Mouse (Mus musculus) hindbrain, embryonic 10.5 days (tissue): ENCODE results near the gene Gstm1. TPM values are rescaled to one million over a fixed set of nuclear protein-coding genes. Genes with fewer than 3 reads are reported as not detected.

Source experiments
- DNase-seq: peaks from one replicate; pipeline ENCODE4 v3.0.0-alpha.2; 2017; ENCODE audit warnings: low spot score
- H3K27ac ChIP-seq: fragments of 300-500 bp; sonication (generic); 2 replicates; pipeline ENCODE4 v1.5.1; 2016; ENCODE audit warnings: mild to moderate bottlenecking, moderate library complexity
- H3K27me3 ChIP-seq: fragments of 300-500 bp; sonication (generic); 2 replicates; pipeline ENCODE4 v1.6.1; 2016; ENCODE audit warnings: mild to moderate bottlenecking; ENCODE audit not compliant: poor library complexity, insufficient read depth, severe bottlenecking
- H3K36me3 ChIP-seq: fragments of 300-500 bp; sonication (generic); 2 replicates; pipeline ENCODE4 v1.6.1; 2016; ENCODE audit warnings: mild to moderate bottlenecking, moderate library complexity
- H3K4me1 ChIP-seq: fragments of 300-500 bp; sonication (generic); replicated peaks from 2 replicates; pipeline ENCODE4 v1.6.1; 2016; ENCODE audit warnings: mild to moderate bottlenecking
- H3K4me3 ChIP-seq: fragments of 300-500 bp; sonication (generic); 2 replicates; pipeline ENCODE4 v1.5.1; 2016; ENCODE audit warnings: mild to moderate bottlenecking, moderate library complexity
- H3K9me3 ChIP-seq: fragments of 300-500 bp; sonication (generic); 2 replicates; pipeline ENCODE4 v1.6.1; 2016; ENCODE audit warnings: mild to moderate bottlenecking, moderate library complexity
- WGBS: fragments of 180-500 bp; shearing (Covaris S2); methylation state at CpG from one replicate; pipeline ENCODE4 v1.1.7; 2016; 5-methylcytosine and 5-hydroxymethylcytosine counted together
- polyA plus RNA-seq: library from polyadenylated mRNA; unstranded; fragments of >200 nt; fragmentation: Nextera tagmentation; extraction: Ambion mirVana; gene quantifications from 2 replicates; pipeline ENCODE4 v1.2.1, GENCODE M21; 2016

The Gstm1 gene
- 38.6 and 44.4 TPM in 2 replicates for polyA plus RNA-seq

- Histone ChIP-seq H3K27me3 (no peaks in the 10 kb centered on the region; the same call in 1 of the 2 replicates), H3K9me3 (no peaks in the 10 kb centered on the region), H3K36me3 (no peaks in the 10 kb centered on the region), H3K4me1 (peaks cover 29% of the 10 kb centered on the region), H3K4me3 (peak within 1 kb of the TSS; percentile 55), H3K27ac (peak within 1 kb of the TSS; percentile 72)
- DNase-seq = peak; percentile 95
- under 1% methylated on average over 31 of the region's 31 CpGs for WGBS
Measured at GRCm38 (mm10) chr3:108017473-108018189, at the start of gene Gstm1. Gene Gstm1 (minus strand): TSS chr3:108017973.

DNA sequence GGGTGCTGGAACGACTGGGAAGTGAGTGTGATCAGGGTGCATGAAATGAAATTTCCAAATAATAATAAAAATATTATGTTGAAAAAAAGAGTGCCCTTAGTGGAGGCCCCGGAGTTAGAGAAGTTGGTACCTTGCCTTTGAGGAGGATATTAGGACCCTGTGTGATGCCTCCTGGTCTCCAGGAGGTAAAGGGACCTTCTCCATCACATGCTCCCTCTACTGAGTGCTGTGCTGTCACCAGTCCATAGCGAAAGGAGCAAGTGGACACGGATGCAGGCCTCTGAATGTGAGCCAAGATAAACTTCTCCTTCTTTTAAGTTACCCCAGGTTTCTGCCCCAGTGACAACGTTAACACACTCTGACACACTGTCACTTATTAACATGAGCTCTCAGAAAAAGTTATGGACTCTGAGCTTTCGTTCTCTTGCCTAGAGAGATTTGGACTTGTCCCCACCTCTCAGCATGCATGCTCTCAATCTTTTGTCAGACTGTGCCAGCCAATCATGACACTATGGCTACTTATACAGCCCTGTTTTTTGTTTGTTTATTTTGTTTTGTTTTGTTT, 49.7 kb upstream of the Gstm1 start:
- 74% methylated on average over 6 of the region's 6 CpGs for WGBS
- no peak overlapping the region for H3K4me3 ChIP-seq
- no peaks in the 10 kb centered on the region for H3K27me3 ChIP-seq
- H3K27ac ChIP-seq = no peak overlapping the region
- DNase-seq = no peak
- H3K4me1 ChIP-seq = no peaks in the 10 kb centered on the region
- H3K9me3 ChIP-seq = no peaks in the 10 kb centered on the region
- H3K36me3 ChIP-seq = peaks cover 4% of the 10 kb centered on the region; the same call in 1 of the 2 replicates

DNA sequence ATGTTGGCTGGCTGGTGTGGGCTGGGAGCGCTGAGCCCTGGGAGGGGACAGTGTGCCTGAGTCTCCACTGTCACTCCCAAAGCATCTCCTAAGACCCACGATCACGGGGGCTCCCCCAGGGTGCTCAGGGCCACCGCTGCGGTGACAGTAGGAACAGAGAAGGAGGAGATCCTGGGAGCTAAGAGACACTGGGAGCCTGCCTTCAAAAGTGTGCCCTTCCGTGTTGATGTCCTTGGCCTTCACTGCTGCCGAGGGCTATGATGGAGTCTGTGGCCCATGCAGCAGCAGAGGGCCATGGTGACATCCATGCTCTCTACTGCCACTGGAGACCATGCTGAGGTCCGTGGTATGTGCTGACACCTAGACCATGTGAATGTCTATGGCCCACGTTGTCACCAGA, 47.8 kb upstream of the Gstm1 start:
- H3K4me1 ChIP-seq = peaks cover 2% of the 10 kb centered on the region; the same call in 1 of the 2 replicates
- H3K27me3 ChIP-seq = no peaks in the 10 kb centered on the region
- 83% methylated on average over 9 of the region's 9 CpGs for WGBS
- no peak for DNase-seq
- no peaks in the 10 kb centered on the region for H3K9me3 ChIP-seq
- no peak overlapping the region for H3K4me3 ChIP-seq
- H3K27ac ChIP-seq = no peak overlapping the region
- H3K36me3 ChIP-seq = no peaks in the 10 kb centered on the region

DNA sequence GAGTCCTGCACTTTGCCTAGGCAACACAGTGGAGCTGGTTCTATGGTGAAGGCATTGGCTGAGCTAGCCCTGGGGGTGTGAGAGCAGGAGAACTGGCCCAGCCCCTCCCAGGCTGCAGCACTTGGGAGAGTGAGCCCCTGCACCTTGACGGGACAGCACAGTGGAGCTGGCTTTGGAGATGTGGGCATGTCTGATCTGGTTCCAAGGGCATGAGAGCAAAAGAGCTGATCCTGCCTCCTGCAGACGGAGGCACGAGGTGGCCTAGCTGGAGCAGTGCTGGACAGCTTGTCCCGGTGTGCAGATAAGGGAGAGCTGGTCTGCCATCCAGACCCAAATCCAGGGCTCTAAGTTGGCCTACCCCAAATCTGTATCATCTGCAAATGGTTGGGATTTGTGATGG, 46.9 kb upstream of the Gstm1 start:
- 78% methylated on average over 4 of the region's 4 CpGs for WGBS
- DNase-seq = no peak
- Histone ChIP-seq H3K27ac (peak overlapping the region; percentile 16; the same call in 1 of the 2 replicates), H3K27me3 (no peaks in the 10 kb centered on the region), H3K9me3 (no peaks in the 10 kb centered on the region), H3K36me3 (no peaks in the 10 kb centered on the region), H3K4me3 (no peak overlapping the region), H3K4me1 (peaks cover 2% of the 10 kb centered on the region; the same call in 1 of the 2 replicates)

DNA sequence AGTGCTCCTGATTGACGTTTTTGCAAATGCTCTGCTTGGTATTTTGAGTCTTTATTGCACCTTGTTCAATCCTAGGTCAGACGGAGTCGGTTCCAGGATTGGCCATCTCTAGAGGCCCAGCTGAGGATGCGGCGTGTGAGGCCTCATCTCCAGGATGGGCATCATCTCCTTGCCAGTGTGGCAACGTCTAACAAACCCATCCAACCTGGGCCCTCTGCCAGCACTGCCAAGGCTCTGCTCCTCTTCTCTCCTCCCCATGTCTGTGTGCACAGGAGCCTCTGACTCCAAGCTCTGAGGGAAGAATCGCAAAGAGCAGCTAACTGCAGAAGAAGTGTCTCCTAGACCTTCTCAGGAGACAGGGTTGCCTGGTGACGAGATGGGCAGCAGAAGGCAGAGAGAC, 44.9 kb upstream of the Gstm1 start:
- Histone ChIP-seq H3K9me3 (no peaks in the 10 kb centered on the region), H3K4me1 (peaks cover 2% of the 10 kb centered on the region; the same call in 1 of the 2 replicates), H3K36me3 (no peaks in the 10 kb centered on the region), H3K27me3 (no peaks in the 10 kb centered on the region), H3K27ac (no peak overlapping the region), H3K4me3 (no peak overlapping the region)
- 85% methylated on average over 8 of the region's 8 CpGs for WGBS
- DNase-seq = no peak

- H3K4me3 ChIP-seq = 0 out of 2 replicates have a peak overlapping the region, but pooled peaks have one; percentile 20
- DNase-seq = peak; percentile 38
- no peaks in the 10 kb centered on the region for H3K9me3 ChIP-seq
- no peaks in the 10 kb centered on the region for H3K27me3 ChIP-seq
- 29% methylated on average over 7 of the region's 7 CpGs for WGBS
- H3K36me3 ChIP-seq = no peaks in the 10 kb centered on the region
- H3K4me1 ChIP-seq = peaks cover 2% of the 10 kb centered on the region; the same call in 1 of the 2 replicates
- no peak overlapping the region for H3K27ac ChIP-seq
Measured at GRCm38 (mm10) chr3:108061420-108061819, 43.6 kb upstream of the Gstm1 start.

- DNase-seq = no peak
- Histone ChIP-seq H3K9me3 (no peaks in the 10 kb centered on the region), H3K27me3 (no peaks in the 10 kb centered on the region), H3K27ac (no peak overlapping the region), H3K4me3 (no peak overlapping the region), H3K36me3 (no peaks in the 10 kb centered on the region), H3K4me1 (no peaks in the 10 kb centered on the region)
- 89% methylated on average over 5 of the region's 5 CpGs for WGBS
Measured at GRCm38 (mm10) chr3:108050493-108050892, 32.7 kb upstream of the Gstm1 start.

GRCm38 (mm10) chr3:108048306-108048705, 30.5 kb upstream of the Gstm1 start:
- H3K27ac ChIP-seq = no peak overlapping the region
- WGBS = 87% methylated on average over 3 of the region's 3 CpGs
- H3K9me3 ChIP-seq = no peaks in the 10 kb centered on the region
- no peaks in the 10 kb centered on the region for H3K36me3 ChIP-seq
- peaks cover 17% of the 10 kb centered on the region for H3K4me1 ChIP-seq
- no peak overlapping the region for H3K4me3 ChIP-seq
- DNase-seq = no peak
- H3K27me3 ChIP-seq = 0 out of 2 replicates have a peak, but pooled peaks cover 3% of the 10 kb centered on the region

DNA sequence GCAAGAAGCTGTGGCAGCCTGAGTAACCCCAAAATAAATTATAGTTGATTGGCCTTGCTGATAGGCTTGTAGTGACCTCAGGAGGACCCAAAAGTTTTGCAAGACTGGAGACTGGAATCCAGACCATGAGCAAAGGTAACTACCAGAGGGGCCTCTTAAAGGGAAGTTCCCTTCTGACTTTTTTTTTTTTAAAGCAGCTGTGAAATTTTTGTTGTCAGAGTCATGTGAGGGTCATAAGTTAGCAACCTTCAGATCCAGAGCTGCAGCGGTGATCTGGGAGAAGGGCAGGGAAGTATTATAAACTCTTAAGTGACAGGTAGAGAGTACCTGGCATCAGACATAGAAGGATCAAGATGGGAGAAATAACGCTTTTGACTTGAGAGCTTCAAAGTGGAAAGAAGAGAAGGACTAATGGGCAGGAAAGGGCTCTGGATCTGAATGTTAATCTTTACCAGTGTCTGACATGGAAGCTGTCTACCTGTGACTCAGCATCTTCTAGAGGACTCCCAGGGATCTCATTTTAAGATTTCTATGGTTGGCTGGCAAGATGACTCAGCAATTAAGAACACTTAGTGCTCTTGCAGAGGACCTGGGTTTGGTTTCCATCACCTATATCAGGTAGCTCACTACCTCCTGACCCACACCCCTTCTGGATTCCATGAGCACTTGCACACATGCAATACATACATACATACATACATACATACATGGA, 29.3 kb upstream of the Gstm1 start:
- H3K4me3 ChIP-seq = no peak overlapping the region
- 88% methylated on average over 2 of the region's 2 CpGs for WGBS
- H3K4me1 ChIP-seq = peaks cover 17% of the 10 kb centered on the region
- DNase-seq = no peak
- 0 out of 2 replicates have a peak, but pooled peaks cover 5% of the 10 kb centered on the region for H3K27me3 ChIP-seq
- H3K27ac ChIP-seq = no peak overlapping the region
- no peaks in the 10 kb centered on the region for H3K36me3 ChIP-seq
- no peaks in the 10 kb centered on the region for H3K9me3 ChIP-seq

DNA sequence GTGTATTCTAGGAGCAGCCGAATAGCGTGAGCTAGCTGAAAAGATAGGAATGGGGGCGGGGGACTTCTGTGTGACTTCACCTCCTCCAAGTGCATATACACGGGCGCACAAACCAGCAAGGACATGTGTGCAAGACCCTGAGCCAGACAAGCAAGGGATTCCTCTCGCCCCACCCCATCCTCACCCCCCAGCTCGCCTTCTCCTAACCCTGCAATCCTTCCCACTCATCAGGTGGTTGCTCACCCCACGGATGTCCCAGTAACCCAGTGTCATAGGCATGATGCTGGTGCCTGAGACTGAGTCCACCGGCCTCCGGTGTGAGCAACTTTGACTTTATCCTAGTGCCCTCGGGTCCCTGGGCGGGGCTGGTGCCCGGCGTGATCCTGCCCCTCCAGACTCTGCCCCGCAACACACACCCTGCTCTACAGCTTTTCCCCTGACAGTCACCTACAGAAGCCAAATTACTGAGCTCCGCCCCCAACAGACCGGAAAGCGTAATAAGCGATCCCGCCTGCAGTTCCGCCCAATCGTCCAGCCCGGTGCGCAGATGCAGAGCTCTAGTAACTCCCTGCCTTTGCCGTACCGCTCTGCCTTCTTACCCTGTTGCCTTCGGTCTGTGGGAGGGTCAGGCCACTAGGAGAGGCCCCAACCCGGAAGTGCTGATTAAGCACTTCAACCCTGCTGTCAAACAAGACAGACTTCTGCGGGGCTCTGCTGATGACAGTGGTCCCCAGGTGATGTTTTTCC, 26.8 kb upstream of the Gstm1 start, which contains the start of gene Gstm4:
TSS of gene Gstm4 (minus strand) at position 501 of the 747 bp plus-strand sequence.
- peak within 1 kb of the TSS; percentile 67 for H3K4me3 ChIP-seq
- H3K27me3 ChIP-seq = 0 out of 2 replicates have a peak, but pooled peaks cover 5% of the 10 kb centered on the region
- H3K4me1 ChIP-seq = peaks cover 17% of the 10 kb centered on the region
- H3K27ac ChIP-seq = peak within 1 kb of the TSS; percentile 85
- DNase-seq = peak; percentile 81
- WGBS = 9% methylated on average over 29 of the region's 29 CpGs
- no peaks in the 10 kb centered on the region for H3K9me3 ChIP-seq
- no peaks in the 10 kb centered on the region for H3K36me3 ChIP-seq

- Histone ChIP-seq H3K4me3 (no peak overlapping the region), H3K27me3 (no peaks in the 10 kb centered on the region), H3K9me3 (no peaks in the 10 kb centered on the region), H3K36me3 (no peaks in the 10 kb centered on the region), H3K4me1 (peaks cover 11% of the 10 kb centered on the region), H3K27ac (no peak overlapping the region)
- WGBS = 65% methylated on average over 5 of the region's 5 CpGs
- DNase-seq = no peak
Measured at GRCm38 (mm10) chr3:108033156-108033555, 15.4 kb upstream of the Gstm1 start.

GRCm38 (mm10) chr3:108032113-108032512, 14.3 kb upstream of the Gstm1 start:
- DNase-seq = no peak
- no peaks in the 10 kb centered on the region for H3K27me3 ChIP-seq
- no peaks in the 10 kb centered on the region for H3K9me3 ChIP-seq

More at GRCm38 (mm10) chr3:108032113-108032512, 14.3 kb upstream of the Gstm1 start:
- Histone ChIP-seq H3K27ac (no peak overlapping the region), H3K36me3 (no peaks in the 10 kb centered on the region), H3K4me3 (no peak overlapping the region), H3K4me1 (peaks cover 11% of the 10 kb centered on the region)
